Mouse (Mus musculus): ENCODE results near the gene Jmjd4.

Gene Jmjd4

GRCm38 (mm10) chr11:59505839-59506712 lies 56.2 kb downstream of the Jmjd4 start:
- POLR2A ChIA-PET = interaction anchor here (0.6 to 4.7 kb wide), 30 partner anchors 8 to 352 kb away, joined by 3 to 28 read pairs (median 4); partner anchors contain the start of genes Zkscan17 (in 3 of the 4), Cops3 (in 1 of the 4), Nt5m (in 1 of the 4) and Wnt9a (in 1 of the 4)
- CTCF ChIA-PET = interaction anchor here in 2 of 4 experiments (0.8 to 2.8 kb wide), 3 partner anchors 20 to 108 kb away, joined by 3 to 18 read pairs (median 3); partner anchors contain the start of gene Zkscan17 (in 1 of the 2)

GRCm38 (mm10) chr11:59506713-59507074 lies 56.8 kb downstream of the Jmjd4 start:
- CTCF ChIA-PET = interaction anchor here in 1 of 4 experiments (0.8 to 2.8 kb wide), 2 partner anchors 19 to 108 kb away, joined by 3 to 18 read pairs; partner anchors contain the start of gene Zkscan17
- POLR2A ChIA-PET = interaction anchor here (0.6 to 4.7 kb wide), 16 partner anchors 8 to 353 kb away, joined by 3 to 28 read pairs (median 3); partner anchors contain the start of genes Zkscan17 (in 3 of the 4), Cops3 (in 1 of the 4), Nt5m (in 1 of the 4) and Wnt9a (in 1 of the 4)

Data from embryonic stem cell, embryonic (primary cell).